Mouse (Mus musculus): ENCODE measurements at regions not wholly inside any gene's neighbourhood (a gene's known extent, or its start where the extent isn't known, plus 50 kb on each side); places are given as distances from the start of the nearest gene placed in this dataset.

- no peak for DNase-seq (ENCODE audit: low spot score in 2 of 2)
These were observed 292.2 kb upstream of the Large1 start for GRCm38 (mm10) chr8:73645582-73645981.

- no peak for DNase-seq (ENCODE audit: low spot score in 2 of 2)
These were observed 273.5 kb upstream of the Large1 start for GRCm38 (mm10) chr8:73626798-73627197.

- peak in 1 of 2 experiments; percentile 17 for DNase-seq (ENCODE audit: low spot score in 2 of 2)
These were observed 265.6 kb upstream of the Large1 start for GRCm38 (mm10) chr8:73618946-73619345.

GRCm38 (mm10) chr8:73614631-73615030, 261.3 kb upstream of the Large1 start:
- DNase-seq (ENCODE audit: low spot score in 2 of 2), result no peak

- no peak for DNase-seq (ENCODE audit: low spot score in 2 of 2)
These were observed 260.8 kb upstream of the Large1 start for GRCm38 (mm10) chr8:73614106-73614505.

- no peak for DNase-seq (ENCODE audit: low spot score in 2 of 2)
These were observed 258.2 kb upstream of the Large1 start for GRCm38 (mm10) chr8:73611583-73611982.

- DNase-seq (ENCODE audit: low spot score in 2 of 2), result no peak
These were observed 217.3 kb upstream of the Large1 start for GRCm38 (mm10) chr8:73570599-73570998.

- DNase-seq (ENCODE audit: low spot score in 2 of 2), result no peak
These were observed 216.6 kb upstream of the Large1 start for GRCm38 (mm10) chr8:73569963-73570362.

Small RNAs in the stretch of these regions (microRNA-seq; reads per million reads assigned to microRNA genes)
- 0 reads per million in 2 experiments for gene Gm23255 (ENCODE audit: borderline number of aligned reads in 2 of 2)
